Mouse (Mus musculus): ENCODE results near the gene Eef1akmt2. TPM values are rescaled to one million over a fixed set of nuclear protein-coding genes. Genes with fewer than 3 reads are reported as not detected.

The Eef1akmt2 gene
- polyA plus RNA-seq, 1 experiment: 34.7 TPM

DNA sequence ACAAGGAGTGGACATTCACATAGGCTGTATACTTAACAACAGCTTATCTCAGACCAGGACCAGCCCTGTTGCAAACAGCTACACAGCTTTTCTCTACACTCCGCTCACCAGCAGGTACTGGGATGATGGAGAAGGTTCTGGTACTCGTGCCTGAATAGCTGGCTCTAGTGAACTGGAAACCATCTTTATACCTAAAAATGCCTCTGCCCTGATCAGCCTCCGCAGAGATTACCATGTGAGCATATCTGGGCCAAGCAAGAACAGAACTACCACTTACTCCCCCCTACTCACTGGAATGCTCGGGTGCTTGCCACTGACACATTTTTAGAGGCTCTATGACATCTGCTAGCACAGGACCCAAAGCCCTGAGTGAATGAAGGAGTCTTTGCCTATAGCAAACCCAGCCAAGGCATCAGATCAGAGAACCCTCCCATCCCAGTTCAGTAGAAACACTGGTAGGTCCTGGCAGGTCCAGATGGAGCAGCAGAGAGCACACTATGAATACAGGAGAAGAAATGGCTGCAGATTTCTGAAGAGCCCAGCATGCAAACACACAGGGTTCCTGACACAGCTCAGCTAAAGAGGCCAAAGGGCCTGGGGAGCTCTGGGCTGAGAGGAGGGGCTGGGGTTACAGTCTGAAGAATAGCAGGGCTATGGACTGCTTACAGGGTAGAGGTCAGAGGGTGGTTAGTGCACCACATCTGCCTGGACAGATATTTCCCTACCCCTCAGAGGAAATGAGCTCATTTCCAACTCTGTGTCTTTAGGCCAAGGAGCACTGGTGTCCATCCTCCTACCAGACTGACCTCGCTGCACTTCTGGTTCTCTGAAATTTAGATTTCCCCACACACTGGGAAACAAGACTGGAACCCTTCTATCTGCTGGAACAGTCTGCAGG is 53.1 kb downstream of the Eef1akmt2 start:
- TF ChIP-seq POLR2A (IDR thresholded peaks at IDR 0.05; ENCODE audit: extremely low read depth, insufficient read depth, low read length) (no peak), CTCF (IDR thresholded peaks at IDR 0.05; ENCODE audit: extremely low read depth, insufficient read depth, low read length) (0 out of 2 replicates have a peak, but pooled peaks have one; percentile 3)
- H3K4me1 ChIP-seq (ENCODE audit: control insufficient read depth, insufficient read depth, low read length): peaks cover 9% of the 10 kb centered on the region
- peak overlapping the region; percentile 56; the same call in 1 of the 2 replicates for H3K27ac ChIP-seq (ENCODE audit: insufficient read depth, low read length)
- H3K4me3 ChIP-seq (ENCODE audit: insufficient read depth, low read length): no peak overlapping the region

DNA sequence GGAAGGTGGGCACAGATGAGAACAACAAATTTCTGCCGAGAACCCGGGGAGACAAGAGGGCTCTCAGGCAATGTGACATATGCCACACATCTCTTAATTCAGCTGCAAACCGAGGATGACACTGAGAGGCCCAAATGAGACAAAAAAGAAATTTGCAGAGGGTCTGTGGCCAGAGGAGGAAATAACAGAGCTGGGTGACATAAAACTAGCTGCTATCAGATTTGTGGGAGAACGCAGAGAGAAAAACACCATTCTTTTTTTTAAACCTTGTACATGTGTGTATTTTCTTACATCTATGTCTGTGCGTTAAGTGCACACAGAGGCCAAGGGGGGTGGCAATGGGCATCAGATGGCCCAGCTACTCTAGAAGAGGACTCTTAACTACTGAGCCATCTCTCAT is 57.3 kb downstream of the Eef1akmt2 start:
- H3K4me3 ChIP-seq (ENCODE audit: insufficient read depth, low read length): no peak overlapping the region
- peak overlapping the region; percentile 36; the same call in 1 of the 2 replicates for H3K27ac ChIP-seq (ENCODE audit: insufficient read depth, low read length)
- peaks cover 25% of the 10 kb centered on the region for H3K4me1 ChIP-seq (ENCODE audit: control insufficient read depth, insufficient read depth, low read length)
- TF ChIP-seq CTCF (IDR thresholded peaks at IDR 0.05; ENCODE audit: extremely low read depth, insufficient read depth, low read length): no peak
- TF ChIP-seq POLR2A (IDR thresholded peaks at IDR 0.05; ENCODE audit: extremely low read depth, insufficient read depth, low read length): no peak

DNA sequence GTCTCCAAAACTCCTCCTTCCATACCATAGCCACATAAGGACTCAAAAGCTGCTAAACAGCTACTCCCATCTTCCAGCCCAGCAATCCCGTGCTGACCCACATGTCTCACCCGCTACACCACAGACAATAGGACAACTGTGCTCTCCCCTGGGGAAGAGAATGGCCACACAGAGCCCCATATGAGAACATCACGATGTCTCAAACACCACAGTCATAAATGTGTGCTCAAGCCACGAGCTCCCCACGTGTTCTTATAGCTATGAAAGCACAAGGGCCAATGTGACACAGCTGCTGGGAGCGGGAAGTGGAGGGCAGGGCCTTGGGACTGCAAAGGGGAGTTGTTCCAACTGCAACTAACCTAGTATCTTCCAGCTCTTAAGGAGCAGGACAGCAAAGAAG is 59.0 kb downstream of the Eef1akmt2 start:
- TF ChIP-seq CTCF (IDR thresholded peaks at IDR 0.05; ENCODE audit: extremely low read depth, insufficient read depth, low read length) (no peak), POLR2A (IDR thresholded peaks at IDR 0.05; ENCODE audit: extremely low read depth, insufficient read depth, low read length) (no peak)
- Histone ChIP-seq H3K4me3 (ENCODE audit: insufficient read depth, low read length) (no peak overlapping the region), H3K27ac (ENCODE audit: insufficient read depth, low read length) (peak overlapping the region; percentile 83), H3K4me1 (ENCODE audit: control insufficient read depth, insufficient read depth, low read length) (peaks cover 25% of the 10 kb centered on the region)

DNA sequence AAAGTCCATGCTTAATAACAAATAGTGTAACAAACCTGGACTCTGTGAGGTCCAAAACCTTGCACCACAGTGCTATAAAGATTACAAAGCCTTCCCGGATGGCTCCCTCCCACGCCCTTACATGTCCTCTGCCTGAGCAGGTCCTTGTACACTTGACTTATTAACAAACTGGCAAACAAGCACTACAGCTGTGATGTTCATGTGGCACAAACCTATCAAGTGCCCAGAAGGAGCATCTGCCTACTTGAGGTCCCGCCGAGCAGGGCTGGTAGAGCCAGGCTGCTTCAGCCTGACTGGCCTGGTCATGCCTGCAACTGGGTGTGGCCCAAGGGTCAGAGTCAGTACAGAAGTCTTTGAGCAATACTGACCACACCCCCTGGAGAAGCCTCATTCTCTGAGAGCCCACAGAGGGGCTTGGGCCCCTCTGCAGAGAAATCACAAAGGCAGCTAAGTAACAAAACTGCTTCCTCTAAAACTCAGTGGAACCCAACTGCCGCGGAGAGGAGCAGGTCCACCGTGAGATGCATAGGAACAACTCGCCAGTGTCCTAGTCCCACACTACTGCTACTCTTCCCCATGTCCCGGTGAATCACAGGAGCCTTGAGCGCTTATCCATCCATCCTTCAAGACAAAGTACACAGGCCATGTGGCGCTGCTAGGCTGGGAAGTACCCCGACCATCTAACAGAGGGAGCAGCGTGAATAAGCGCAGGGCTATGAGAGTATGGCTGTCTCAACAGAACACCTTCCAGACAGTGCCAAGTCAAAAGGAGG is 61.8 kb downstream of the Eef1akmt2 start:
- no peak overlapping the region for H3K4me3 ChIP-seq (ENCODE audit: insufficient read depth, low read length)
- H3K27ac ChIP-seq (ENCODE audit: insufficient read depth, low read length): peak overlapping the region; percentile 23; the same call in 1 of the 2 replicates
- TF ChIP-seq POLR2A (IDR thresholded peaks at IDR 0.05; ENCODE audit: extremely low read depth, insufficient read depth, low read length): no peak
- no peak for TF ChIP-seq CTCF (IDR thresholded peaks at IDR 0.05; ENCODE audit: extremely low read depth, insufficient read depth, low read length)
- H3K4me1 ChIP-seq (ENCODE audit: control insufficient read depth, insufficient read depth, low read length): peaks cover 41% of the 10 kb centered on the region

DNA sequence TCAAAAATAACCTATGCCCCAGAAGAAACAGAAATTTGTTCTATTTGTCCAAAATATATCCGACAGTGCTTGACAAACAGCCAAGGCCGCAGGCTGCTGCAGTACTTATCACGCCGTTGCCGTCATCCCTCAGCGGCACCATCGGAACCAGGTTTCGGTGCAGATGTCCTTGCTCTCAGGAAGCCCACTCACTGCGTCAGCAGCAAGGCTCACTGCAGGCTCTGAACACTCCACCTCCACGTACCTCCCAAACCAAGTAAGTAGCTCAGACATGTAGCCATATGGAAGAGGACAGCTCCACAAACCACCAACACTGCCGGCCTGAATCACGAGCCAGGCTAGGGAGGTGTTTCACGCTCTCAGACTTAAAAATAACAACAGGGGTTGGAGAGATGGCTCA is 63.6 kb downstream of the Eef1akmt2 start:
- H3K4me3 ChIP-seq (ENCODE audit: insufficient read depth, low read length): no peak overlapping the region
- TF ChIP-seq POLR2A (IDR thresholded peaks at IDR 0.05; ENCODE audit: extremely low read depth, insufficient read depth, low read length) (peak; percentile 18; the same call in 1 of the 2 replicates), CTCF (IDR thresholded peaks at IDR 0.05; ENCODE audit: extremely low read depth, insufficient read depth, low read length) (no peak)
- peak overlapping the region; percentile 13 for H3K27ac ChIP-seq (ENCODE audit: insufficient read depth, low read length)
- H3K4me1 ChIP-seq (ENCODE audit: control insufficient read depth, insufficient read depth, low read length): peaks cover 41% of the 10 kb centered on the region

DNA sequence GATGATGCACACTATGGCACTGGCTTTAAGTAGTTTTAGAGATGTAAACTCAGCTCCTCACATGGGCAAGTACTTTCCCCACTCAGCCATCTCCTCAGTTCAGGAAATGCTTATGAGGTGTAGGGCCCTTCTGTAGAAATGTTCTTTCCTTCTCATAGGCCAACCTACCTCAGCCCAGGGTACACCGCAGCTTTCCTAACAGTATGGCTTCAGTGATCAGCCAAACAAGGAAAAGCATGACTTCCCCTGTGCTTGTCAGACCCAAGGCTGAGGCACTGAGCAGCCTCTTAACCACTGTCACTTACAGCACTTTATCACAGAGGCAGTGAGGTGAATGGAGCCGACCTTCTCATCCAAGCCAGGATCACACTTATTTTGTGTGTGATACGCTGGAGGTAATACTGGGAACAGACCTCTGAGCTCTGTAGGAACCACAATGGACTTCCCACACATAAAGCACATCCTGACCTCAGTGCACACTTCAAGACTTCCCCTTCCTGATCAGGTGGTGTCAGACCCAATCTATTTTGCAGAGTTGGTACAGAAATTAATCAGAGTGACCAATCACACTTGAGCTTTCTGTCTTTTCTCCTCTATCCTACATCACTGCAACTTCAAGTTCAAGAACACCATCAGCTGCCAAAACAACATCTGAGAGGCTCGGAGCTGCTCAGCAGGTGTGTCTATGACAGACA is 64.8 kb downstream of the Eef1akmt2 start:
- TF ChIP-seq CTCF (IDR thresholded peaks at IDR 0.05; ENCODE audit: extremely low read depth, insufficient read depth, low read length) (no peak), POLR2A (IDR thresholded peaks at IDR 0.05; ENCODE audit: extremely low read depth, insufficient read depth, low read length) (no peak)
- H3K4me1 ChIP-seq (ENCODE audit: control insufficient read depth, insufficient read depth, low read length): peaks cover 33% of the 10 kb centered on the region
- H3K27ac ChIP-seq (ENCODE audit: insufficient read depth, low read length): peak overlapping the region; percentile 55
- no peak overlapping the region for H3K4me3 ChIP-seq (ENCODE audit: insufficient read depth, low read length)

DNA sequence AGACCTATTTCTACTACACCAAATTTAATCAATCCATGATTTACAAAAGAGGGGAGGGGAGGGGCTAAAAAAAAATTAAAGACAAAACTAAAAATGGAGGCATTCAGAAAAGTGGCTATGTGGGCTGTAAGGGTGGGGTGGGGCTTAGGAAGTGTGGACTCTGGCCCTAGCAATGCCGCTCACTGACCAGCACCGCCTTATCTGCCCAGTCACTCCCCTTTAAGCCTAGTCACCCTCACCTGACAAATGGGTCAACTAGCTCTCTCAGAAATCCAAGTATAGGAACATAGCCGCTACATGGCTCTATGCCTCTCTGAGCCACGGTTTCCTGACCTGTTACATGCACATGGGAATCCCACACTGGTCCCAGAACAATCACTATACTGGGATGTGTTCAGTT is 65.5 kb downstream of the Eef1akmt2 start:
- Histone ChIP-seq H3K4me3 (ENCODE audit: insufficient read depth, low read length) (no peak overlapping the region), H3K27ac (ENCODE audit: insufficient read depth, low read length) (peak overlapping the region; percentile 83; the same call in 1 of the 2 replicates), H3K4me1 (ENCODE audit: control insufficient read depth, insufficient read depth, low read length) (peaks cover 28% of the 10 kb centered on the region)
- TF ChIP-seq POLR2A (IDR thresholded peaks at IDR 0.05; ENCODE audit: extremely low read depth, insufficient read depth, low read length): no peak
- no peak for TF ChIP-seq CTCF (IDR thresholded peaks at IDR 0.05; ENCODE audit: extremely low read depth, insufficient read depth, low read length)

DNA sequence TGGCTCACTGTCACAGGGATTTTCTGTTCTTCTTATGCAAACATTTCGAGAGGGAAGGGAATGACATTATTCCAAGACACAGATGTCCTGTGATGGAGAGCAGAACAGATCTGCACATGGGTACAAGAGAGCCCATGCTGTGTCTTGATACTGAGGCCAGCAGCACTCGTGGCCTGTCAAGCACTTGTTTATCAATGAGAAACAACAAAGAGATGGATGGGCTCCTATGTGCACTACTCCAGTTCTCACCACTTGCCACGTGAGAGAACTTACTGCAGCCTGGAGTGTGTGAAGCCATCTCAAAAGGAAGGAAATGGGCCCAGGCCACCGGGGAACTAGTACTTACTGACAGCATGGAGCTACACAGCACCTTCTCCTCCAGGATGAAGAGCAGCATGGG is 66.0 kb downstream of the Eef1akmt2 start:
- no peak for TF ChIP-seq POLR2A (IDR thresholded peaks at IDR 0.05; ENCODE audit: extremely low read depth, insufficient read depth, low read length)
- TF ChIP-seq CTCF (IDR thresholded peaks at IDR 0.05; ENCODE audit: extremely low read depth, insufficient read depth, low read length): no peak
- Histone ChIP-seq H3K4me1 (ENCODE audit: control insufficient read depth, insufficient read depth, low read length) (peaks cover 33% of the 10 kb centered on the region), H3K4me3 (ENCODE audit: insufficient read depth, low read length) (no peak overlapping the region), H3K27ac (ENCODE audit: insufficient read depth, low read length) (peak overlapping the region; percentile 83)

DNA sequence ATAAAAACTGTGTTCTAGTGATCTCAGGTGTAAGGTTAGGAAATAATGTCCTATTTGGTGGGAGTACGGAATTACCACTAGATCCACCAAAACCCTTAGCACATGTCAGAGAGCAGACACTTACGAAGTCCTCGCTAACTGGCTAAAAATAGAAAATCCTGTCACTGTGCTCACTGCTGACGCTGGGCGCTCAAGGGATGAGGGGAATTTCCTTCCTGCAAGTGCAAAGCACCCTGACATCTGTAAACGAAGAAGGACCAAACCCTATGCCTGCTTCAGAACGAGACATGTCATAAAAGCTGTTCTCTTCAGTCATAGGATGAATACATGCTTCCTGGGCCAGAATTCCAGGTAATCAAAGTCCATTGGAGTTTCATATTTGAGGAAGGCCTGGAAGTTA is 66.5 kb downstream of the Eef1akmt2 start:
- peaks cover 35% of the 10 kb centered on the region for H3K4me1 ChIP-seq (ENCODE audit: control insufficient read depth, insufficient read depth, low read length)
- TF ChIP-seq CTCF (IDR thresholded peaks at IDR 0.05; ENCODE audit: extremely low read depth, insufficient read depth, low read length) (no peak), POLR2A (IDR thresholded peaks at IDR 0.05; ENCODE audit: extremely low read depth, insufficient read depth, low read length) (no peak)
- H3K4me3 ChIP-seq (ENCODE audit: insufficient read depth, low read length): no peak overlapping the region
- peak overlapping the region; percentile 83 for H3K27ac ChIP-seq (ENCODE audit: insufficient read depth, low read length)

Measured in cortical plate, adult 2 months (tissue).